Mouse (Mus musculus) ovary, adult 2 months (tissue): ENCODE measurements around the gene Nabp2. TPM values are rescaled to one million over a fixed set of nuclear protein-coding genes. Genes with fewer than 3 reads are reported as not detected.

ENCODE experiments used
- polyA plus RNA-seq: library from polyadenylated mRNA; depleted of rRNA; stranded (reverse); fragments of >200 nt; gene quantifications from 2 replicates; pipeline ENCODE4 v1.2.3, GENCODE M21; 2012; rRNA removed

Gene Nabp2
- polyA plus RNA-seq: 19.7 and 26.6 TPM in 2 replicates

GRCm38 (mm10) chr10:128411211-128412054 is at the start of gene Nabp2, which contains the start of gene Rnf41:
TSS of gene Nabp2 (minus strand) at chr10:128411492.
TSS of gene Rnf41 (plus strand) at chr10:128411657.

DNA sequence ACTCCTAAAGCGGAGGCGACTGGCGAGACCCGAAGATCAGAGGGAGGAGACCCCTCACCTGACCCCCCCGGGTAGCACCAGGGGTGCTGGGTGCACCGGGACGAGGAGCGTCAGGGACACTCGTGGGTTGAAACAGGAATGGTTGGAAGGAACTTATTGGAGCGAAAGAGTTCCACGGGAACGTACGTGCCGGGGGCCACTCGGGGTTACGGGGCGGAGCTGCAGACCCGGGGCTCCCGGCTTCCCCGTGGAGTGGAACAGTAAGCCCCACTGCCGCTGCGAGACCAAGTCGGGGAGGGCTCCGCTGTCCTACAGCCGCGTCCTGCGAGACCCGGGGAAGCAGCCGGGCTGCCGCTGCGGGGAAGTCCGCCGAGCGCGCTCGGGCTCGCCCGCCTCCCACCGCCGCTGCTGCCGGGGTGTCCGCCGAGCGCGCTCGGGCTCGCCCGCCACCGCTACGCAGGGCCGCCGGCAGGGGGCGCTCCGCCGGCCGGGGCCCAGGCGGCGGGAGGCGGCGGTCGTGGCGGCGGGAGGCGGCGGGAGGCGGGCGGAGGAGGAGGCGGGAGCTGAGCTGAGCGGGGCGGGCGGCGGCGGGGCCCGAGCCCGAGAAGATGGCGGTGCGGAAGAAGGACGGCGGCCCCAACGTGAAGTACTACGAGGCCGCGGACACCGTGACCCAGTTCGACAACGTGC is 47.6 kb upstream of the Nabp2 start, which contains the start of gene Smarcc2:
Gene Smarcc2 (plus strand): TSS at position 530 of the 690 bp plus-strand sequence.

GRCm38 (mm10) chr10:128401056-128401455 is 10.2 kb downstream of the Nabp2 start, which contains the start of gene Slc39a5:
TSS of gene Slc39a5 (minus strand) at chr10:128401229.

DNA sequence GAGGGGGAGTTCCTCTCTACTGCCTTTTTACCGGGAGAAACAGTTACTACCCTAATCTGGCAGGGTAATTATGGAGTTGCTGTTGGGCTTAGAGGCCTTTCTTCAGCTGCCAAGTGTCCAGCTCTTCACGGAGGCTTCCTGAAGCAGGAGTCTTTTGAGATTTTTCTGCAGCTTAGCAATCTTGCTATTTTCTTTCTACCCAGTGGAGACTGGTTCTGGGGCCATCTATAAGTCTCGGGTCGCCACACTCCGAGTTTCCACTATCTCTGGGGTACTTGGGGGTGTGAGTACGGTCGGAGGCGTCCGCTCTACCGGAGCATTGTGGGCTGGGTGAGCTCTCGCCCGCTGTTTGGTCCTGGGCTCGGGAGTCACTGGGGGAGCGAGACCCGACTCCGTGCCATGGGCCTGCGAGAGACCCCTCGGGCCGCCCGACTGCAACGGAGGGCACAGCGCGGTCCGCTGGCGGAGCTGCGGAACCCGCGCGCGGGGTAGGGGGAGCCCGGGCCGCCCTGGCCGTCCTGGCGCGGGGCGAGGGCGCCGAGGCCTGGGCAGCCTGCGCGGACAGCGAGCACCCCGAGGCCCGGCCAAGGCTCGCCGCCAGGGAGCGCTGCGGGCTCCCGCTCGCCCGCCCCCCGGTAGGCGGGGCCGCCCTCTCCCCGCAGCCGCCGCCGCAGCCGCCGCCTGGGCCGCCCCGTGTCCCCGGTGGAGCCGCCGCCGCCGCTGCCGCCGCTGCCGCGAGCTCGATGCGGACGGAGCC is 34.7 kb downstream of the Nabp2 start, which contains the start of gene Ankrd52:
Gene Ankrd52 (plus strand): TSS at position 661 of the 757 bp plus-strand sequence.

DNA sequence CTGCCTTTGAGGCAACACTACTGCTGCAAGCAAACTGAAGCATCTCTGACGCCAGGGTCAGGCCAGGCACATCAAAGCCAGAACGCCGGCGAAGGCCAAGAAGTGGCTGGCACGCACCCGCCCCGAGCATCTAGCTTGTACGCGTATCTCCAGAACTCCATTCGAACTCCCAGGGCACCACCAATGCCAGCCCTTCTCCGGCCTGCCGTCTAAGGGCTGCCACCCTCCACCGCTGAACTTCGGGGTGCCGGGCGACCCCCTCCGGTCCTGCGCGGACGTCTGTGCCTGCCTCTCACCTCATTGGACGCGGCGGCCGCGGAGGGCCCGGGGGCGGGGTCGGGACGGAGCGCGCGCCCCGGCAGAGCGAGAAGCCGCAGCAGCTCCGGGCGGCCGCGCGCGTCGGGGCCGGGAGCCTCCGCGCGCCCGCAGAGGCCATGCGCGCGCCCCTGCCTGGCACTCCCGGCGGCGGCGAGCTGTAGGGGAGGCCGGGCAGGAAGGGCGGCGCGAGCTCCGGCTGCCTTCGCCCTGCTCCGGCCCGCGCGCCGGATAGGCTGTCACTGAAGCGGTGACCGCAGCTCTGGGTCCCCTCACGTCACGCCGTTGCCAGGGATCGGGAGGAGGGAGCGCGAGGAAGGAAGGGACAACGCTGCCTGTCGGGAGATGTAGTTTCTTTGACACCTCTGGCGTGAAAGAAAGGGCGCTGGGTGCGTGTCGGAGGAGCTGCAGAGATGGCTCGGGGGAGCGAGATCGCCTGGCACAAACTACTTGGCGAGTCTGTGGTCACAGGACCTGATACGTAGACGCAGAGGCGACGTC is 42.7 kb downstream of the Nabp2 start, which contains the start of gene Coq10a:
Gene Coq10a (minus strand): TSS at position 596 of the 816 bp plus-strand sequence.

Other genes starting within 250 kb of the Nabp2 start
- gene Rbms2, start 231.2 kb downstream of the Nabp2 start, polyA plus RNA-seq: 138 and 141 TPM in 2 replicates
- gene Gls2, start 217.0 kb downstream of the Nabp2 start, polyA plus RNA-seq: 5.7 TPM in 2 replicates
- gene Spryd4, start 199.7 kb downstream of the Nabp2 start, polyA plus RNA-seq: 10.6 and 15.3 TPM in 2 replicates
- gene Mip, start 185.7 kb downstream of the Nabp2 start, polyA plus RNA-seq: 0.12 TPM in 1 of 2 replicates, not detected in the other
- gene Timeless, start 179.4 kb downstream of the Nabp2 start, polyA plus RNA-seq: 6.4 and 6.9 TPM in 2 replicates
- gene Apon, start 157.4 kb downstream of the Nabp2 start, polyA plus RNA-seq: 0.11 and 0.21 TPM in 2 replicates
- gene Apof, start 142.8 kb downstream of the Nabp2 start, polyA plus RNA-seq: 2.3 and 6.0 TPM in 2 replicates
- gene Stat2, start 140.9 kb downstream of the Nabp2 start, polyA plus RNA-seq: 28.9 and 36.7 TPM in 2 replicates
- 0.29 and 0.61 TPM in 2 replicates for gene Il23a, start 112.7 kb downstream of the Nabp2 start, polyA plus RNA-seq
- 24.5 and 31.2 TPM in 2 replicates for gene Pan2, start 108.2 kb downstream of the Nabp2 start, polyA plus RNA-seq
- gene Cnpy2, start 89.0 kb downstream of the Nabp2 start, polyA plus RNA-seq: 72.8 and 101 TPM in 2 replicates
- gene Cs, start 73.8 kb downstream of the Nabp2 start, polyA plus RNA-seq: 177 and 181 TPM in 2 replicates
- gene Coq10a, start 42.5 kb downstream of the Nabp2 start, polyA plus RNA-seq: 138 and 189 TPM in 2 replicates
- 54.4 and 59.6 TPM in 2 replicates for gene Ankrd52, start 34.4 kb downstream of the Nabp2 start, polyA plus RNA-seq
- 0.21 and 0.40 TPM in 2 replicates for gene Slc39a5, start 10.3 kb downstream of the Nabp2 start, polyA plus RNA-seq
- gene Rnf41, start 165 bp upstream of the Nabp2 start, polyA plus RNA-seq: 50.0 and 57.7 TPM in 2 replicates
- 130 and 148 TPM in 2 replicates for gene Smarcc2, start 47.8 kb upstream of the Nabp2 start, polyA plus RNA-seq
- gene Myl6, start 82.7 kb upstream of the Nabp2 start, polyA plus RNA-seq: 1,000 and 1,018 TPM in 2 replicates
- 4.9 and 5.2 TPM in 2 replicates for gene Myl6b, start 87.2 kb upstream of the Nabp2 start, polyA plus RNA-seq
- gene Esyt1, start 114.4 kb upstream of the Nabp2 start, polyA plus RNA-seq: 72.6 and 73.1 TPM in 2 replicates
- 18.0 and 21.1 TPM in 2 replicates for gene Zc3h10, start 136.3 kb upstream of the Nabp2 start, polyA plus RNA-seq
- 2,417 and 2,489 TPM in 2 replicates for gene Rpl41, start 137.8 kb upstream of the Nabp2 start, polyA plus RNA-seq
- 14.1 and 17.1 TPM in 2 replicates for gene Pa2g4, start 154.5 kb upstream of the Nabp2 start, polyA plus RNA-seq
- gene Erbb3, start 178.2 kb upstream of the Nabp2 start, polyA plus RNA-seq: 6.8 and 6.9 TPM in 2 replicates
- 1,277 and 1,434 TPM in 2 replicates for gene Rps26, start 215.3 kb upstream of the Nabp2 start, polyA plus RNA-seq
- 2.2 and 3.8 TPM in 2 replicates for gene Ikzf4, start 234.5 kb upstream of the Nabp2 start, polyA plus RNA-seq